Mouse (Mus musculus): ENCODE measurements around the gene Lctl. TPM values are rescaled to one million over a fixed set of nuclear protein-coding genes. Genes with fewer than 3 reads are reported as not detected.

The Lctl gene
- total RNA-seq, 2 experiments from 2014 or later = 1.0 TPM; not detected in 1

Other genes starting within 250 kb of the Lctl start
- 1 to 10 TPM; 2.8 to 5.2 TPM for gene Smad6, start 95.1 kb upstream of the Lctl start, total RNA-seq (2021)
- gene Zwilch, start 56.0 kb downstream of the Lctl start, total RNA-seq (2021) = under 1 TPM; 0.38 to 0.88 TPM
- gene Rpl4, start 56.2 kb downstream of the Lctl start, total RNA-seq (2021) = 100 to 1,000 TPM; 458 to 485 TPM
- 10 to 100 TPM; 17.9 to 18.5 TPM for gene Snapc5, start 62.1 kb downstream of the Lctl start, total RNA-seq (2021)
- 1 to 10 TPM; 1.4 to 1.8 TPM for gene Uchl4, start 118.1 kb downstream of the Lctl start, total RNA-seq (2021)
- 10 to 100 TPM; 47.2 to 47.4 TPM for gene Map2k1, start 136.5 kb downstream of the Lctl start, total RNA-seq (2021)
- 1 to 10 TPM; 8.0 to 8.7 TPM for gene Tipin, start 164.4 kb downstream of the Lctl start, total RNA-seq (2021)
- 10 to 100 TPM; 18.4 to 19.4 TPM for gene Dis3l, start 224.1 kb downstream of the Lctl start, total RNA-seq (2021)

All from gastrocnemius, postnatal 25 days (tissue).